Mouse (Mus musculus): ENCODE data around the gene Ddx27. TPM values are rescaled to one million over a fixed set of nuclear protein-coding genes. Genes with fewer than 3 reads are reported as not detected.
A peak's percentile ranks its signal among the peaks of the same experiment; 100 is the strongest.

Ddx27 gene
- polyA plus RNA-seq, 1 experiment from 2014 or later, result 37.3 TPM

GRCm38 (mm10) chr2:167038297-167038696 is 23.3 kb downstream of the Ddx27 start:
- Histone ChIP-seq H3K9ac (no peak overlapping the region), H3K4me1 (replicated peaks) (no peaks in the 10 kb centered on the region), H3K27ac (no peak overlapping the region), H3K36me3 (peaks cover 100% of the 10 kb centered on the region), H3K4me3 (no peak overlapping the region), H3K9me3 (no peaks in the 10 kb centered on the region), H3K27me3 (no peaks in the 10 kb centered on the region), H3K4me2 (no peak overlapping the region)
- ATAC-seq (ENCODE audit: low FRiP score), result no peak
- 90% methylated on average over 6 of the region's 6 CpGs for WGBS

- Histone ChIP-seq H3K36me3 (peaks cover 100% of the 10 kb centered on the region), H3K9me3 (no peaks in the 10 kb centered on the region), H3K27me3 (no peaks in the 10 kb centered on the region), H3K4me1 (replicated peaks) (no peaks in the 10 kb centered on the region), H3K4me2 (no peak overlapping the region), H3K9ac (no peak overlapping the region), H3K4me3 (no peak overlapping the region), H3K27ac (no peak overlapping the region)
- 94% methylated on average over 7 of the region's 7 CpGs for WGBS
- no peak for ATAC-seq (ENCODE audit: low FRiP score)
Observed at GRCm38 (mm10) chr2:167038716-167039115, 23.7 kb downstream of the Ddx27 start.

- Histone ChIP-seq H3K4me1 (replicated peaks) (no peaks in the 10 kb centered on the region), H3K4me3 (no peak overlapping the region), H3K9ac (no peak overlapping the region), H3K27me3 (no peaks in the 10 kb centered on the region), H3K9me3 (no peaks in the 10 kb centered on the region), H3K36me3 (peaks cover 100% of the 10 kb centered on the region), H3K4me2 (no peak overlapping the region), H3K27ac (no peak overlapping the region)
- no peak for ATAC-seq (ENCODE audit: low FRiP score)
- WGBS, result 84% methylated on average over 8 of the region's 8 CpGs
Observed at GRCm38 (mm10) chr2:167039386-167039785, 24.4 kb downstream of the Ddx27 start.

GRCm38 (mm10) chr2:167043400-167044121 is 28.6 kb downstream of the Ddx27 start:
- H3K4me2 ChIP-seq, result no peak overlapping the region
- no peaks in the 10 kb centered on the region for H3K27me3 ChIP-seq
- H3K4me3 ChIP-seq, result no peak overlapping the region
- 91% methylated on average over 12 of the region's 12 CpGs for WGBS
- H3K9ac ChIP-seq, result no peak overlapping the region
- no peaks in the 10 kb centered on the region for H3K4me1 ChIP-seq (replicated peaks)
- no peaks in the 10 kb centered on the region for H3K9me3 ChIP-seq
- H3K27ac ChIP-seq, result no peak overlapping the region
- ATAC-seq (ENCODE audit: low FRiP score), result no peak
- H3K36me3 ChIP-seq, result peaks cover 95% of the 10 kb centered on the region

DNA sequence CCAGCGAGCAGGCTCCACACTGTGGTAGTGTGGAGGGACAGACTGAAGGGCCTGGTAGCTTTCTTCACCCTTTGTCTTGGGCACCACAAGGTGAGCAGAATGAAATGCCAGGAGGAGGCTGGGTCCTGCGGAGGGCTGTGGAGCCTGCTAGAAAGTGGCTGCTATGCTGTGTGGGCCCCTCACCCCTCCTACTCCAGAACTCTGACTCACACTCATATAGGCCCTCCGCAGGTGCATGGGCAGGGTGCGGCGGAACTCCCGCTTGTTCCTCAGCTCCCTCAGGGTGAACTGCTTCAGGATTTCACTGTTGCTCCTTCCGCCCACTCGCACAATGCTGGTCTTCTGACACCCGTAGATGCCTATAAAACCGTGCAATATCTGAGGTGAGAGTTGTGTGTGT is 33.2 kb downstream of the Ddx27 start:
- Histone ChIP-seq H3K4me3 (no peak overlapping the region), H3K27ac (no peak overlapping the region), H3K4me1 (replicated peaks) (peaks cover 4% of the 10 kb centered on the region), H3K27me3 (no peaks in the 10 kb centered on the region), H3K9me3 (no peaks in the 10 kb centered on the region), H3K9ac (no peak overlapping the region), H3K36me3 (peaks cover 86% of the 10 kb centered on the region), H3K4me2 (no peak overlapping the region)
- over 99% methylated on average over 10 of the region's 10 CpGs for WGBS
- ATAC-seq (ENCODE audit: low FRiP score), result no peak

DNA sequence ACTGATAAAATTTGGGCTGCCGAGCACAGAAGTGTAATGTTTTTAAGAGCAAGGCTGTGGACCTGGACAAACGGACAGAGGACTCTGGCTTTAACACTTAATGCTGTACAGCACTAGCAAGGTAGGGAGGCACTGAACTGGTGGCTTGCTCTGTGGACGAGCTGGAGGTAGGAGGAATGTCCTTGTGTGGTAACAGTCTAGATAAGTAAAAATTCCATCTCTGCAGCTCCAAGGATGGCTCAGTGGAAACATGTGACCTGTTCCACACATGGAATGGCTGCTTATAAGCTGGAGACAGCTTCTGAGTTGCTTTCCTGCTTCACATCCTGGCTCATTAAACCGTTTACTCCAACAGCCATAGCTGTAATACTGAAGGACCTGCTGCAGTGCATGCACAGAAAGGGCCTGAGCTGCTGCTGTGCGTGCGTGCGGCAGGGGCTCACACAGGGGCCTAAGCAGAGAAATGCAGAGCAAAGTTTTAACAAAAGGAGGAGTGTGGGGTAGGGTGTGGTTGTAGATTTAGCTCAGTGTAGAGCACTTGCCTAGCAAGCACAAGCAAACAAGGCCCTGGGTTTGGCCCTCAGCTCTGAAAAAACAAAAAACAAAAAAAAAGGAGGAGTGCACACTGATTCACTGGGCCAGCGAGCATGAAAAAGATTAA is 33.8 kb downstream of the Ddx27 start:
- Histone ChIP-seq H3K4me1 (replicated peaks) (peaks cover 10% of the 10 kb centered on the region), H3K4me3 (no peak overlapping the region), H3K27ac (no peak overlapping the region), H3K36me3 (peaks cover 86% of the 10 kb centered on the region), H3K27me3 (no peaks in the 10 kb centered on the region), H3K9me3 (no peaks in the 10 kb centered on the region), H3K9ac (no peak overlapping the region), H3K4me2 (no peak overlapping the region)
- ATAC-seq (ENCODE audit: low FRiP score), result no peak
- WGBS, result 91% methylated on average over 8 of the region's 8 CpGs

- Histone ChIP-seq H3K36me3 (peaks cover 85% of the 10 kb centered on the region), H3K27me3 (no peaks in the 10 kb centered on the region), H3K9me3 (no peaks in the 10 kb centered on the region), H3K4me2 (no peak overlapping the region), H3K27ac (peak overlapping the region; percentile 18; the same call in 1 of the 2 replicates), H3K4me3 (no peak overlapping the region), H3K4me1 (replicated peaks) (peaks cover 11% of the 10 kb centered on the region), H3K9ac (peak overlapping the region; percentile 55; the same call in 1 of the 2 replicates)
- no peak for ATAC-seq (ENCODE audit: low FRiP score)
- 60% methylated on average over 9 of the region's 9 CpGs for WGBS
Observed at GRCm38 (mm10) chr2:167053127-167053844, 38.3 kb downstream of the Ddx27 start.

DNA sequence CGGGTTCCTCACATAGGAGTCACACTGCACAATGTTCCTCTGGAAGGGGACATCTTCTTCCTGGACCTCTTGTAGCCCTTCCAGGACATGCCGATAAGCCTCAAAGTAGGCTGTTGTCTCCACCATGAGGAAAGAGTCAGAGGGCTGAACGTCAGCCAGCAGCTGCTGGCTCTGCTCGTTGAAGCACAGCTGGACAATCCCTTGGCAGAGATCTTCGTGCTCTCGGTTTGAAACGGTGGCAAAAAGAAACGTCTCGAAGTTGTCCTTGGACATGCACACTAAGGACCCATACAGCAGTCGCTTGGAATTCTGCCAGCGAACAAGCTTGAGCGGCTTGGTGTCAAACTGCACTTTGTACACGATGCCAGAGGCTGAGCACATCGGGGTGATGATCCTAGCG is 40.4 kb downstream of the Ddx27 start:
- no peak for ATAC-seq (ENCODE audit: low FRiP score)
- Histone ChIP-seq H3K27me3 (no peaks in the 10 kb centered on the region), H3K4me1 (replicated peaks) (peaks cover 21% of the 10 kb centered on the region), H3K4me3 (no peak overlapping the region), H3K9ac (no peak overlapping the region), H3K36me3 (peaks cover 77% of the 10 kb centered on the region), H3K9me3 (no peaks in the 10 kb centered on the region), H3K4me2 (no peak overlapping the region), H3K27ac (no peak overlapping the region)
- WGBS, result 89% methylated on average over 15 of the region's 15 CpGs

DNA sequence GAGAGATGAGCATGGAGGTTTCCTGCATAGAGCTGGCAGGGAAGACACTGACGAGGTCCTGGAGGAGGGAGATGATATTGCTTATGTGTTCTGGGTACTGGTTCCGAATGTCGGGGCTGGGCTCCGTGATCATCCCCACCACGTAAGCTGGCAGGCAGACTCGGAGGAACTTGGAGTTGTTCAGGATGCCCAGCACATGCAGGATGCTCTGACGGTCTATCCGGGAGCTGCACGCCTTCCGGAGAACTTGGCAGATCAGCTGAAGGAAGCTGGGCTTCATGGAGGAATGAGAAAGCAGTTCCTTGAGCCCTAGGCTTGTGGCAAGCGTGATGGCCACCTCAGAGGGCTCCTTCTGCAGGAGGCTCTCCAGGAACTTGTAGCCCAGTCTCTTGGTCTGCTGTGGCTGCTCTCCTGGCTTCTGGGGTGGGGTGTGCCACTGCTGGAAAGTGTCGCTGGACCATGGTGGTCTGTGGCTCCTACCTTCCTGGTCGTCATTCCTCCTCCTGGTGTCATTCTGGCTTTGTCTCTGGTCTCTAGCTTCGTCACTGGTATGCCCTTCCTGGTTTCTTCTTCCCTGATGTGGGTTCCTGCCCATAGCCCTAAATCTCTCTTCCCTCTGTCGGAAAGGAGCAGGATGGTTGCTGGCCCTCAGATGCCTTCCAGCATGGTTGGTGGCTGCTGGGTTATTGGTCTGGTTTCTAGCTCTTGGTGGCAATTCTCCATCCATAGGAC is 41.4 kb downstream of the Ddx27 start:
- H3K9ac ChIP-seq, result no peak overlapping the region
- no peak overlapping the region for H3K4me2 ChIP-seq
- H3K27me3 ChIP-seq, result no peaks in the 10 kb centered on the region
- 95% methylated on average over 15 of the region's 15 CpGs for WGBS
- ATAC-seq (ENCODE audit: low FRiP score), result no peak
- peaks cover 30% of the 10 kb centered on the region for H3K4me1 ChIP-seq (replicated peaks)
- H3K4me3 ChIP-seq, result no peak overlapping the region
- H3K9me3 ChIP-seq, result no peaks in the 10 kb centered on the region
- H3K27ac ChIP-seq, result no peak overlapping the region
- peaks cover 70% of the 10 kb centered on the region for H3K36me3 ChIP-seq

DNA sequence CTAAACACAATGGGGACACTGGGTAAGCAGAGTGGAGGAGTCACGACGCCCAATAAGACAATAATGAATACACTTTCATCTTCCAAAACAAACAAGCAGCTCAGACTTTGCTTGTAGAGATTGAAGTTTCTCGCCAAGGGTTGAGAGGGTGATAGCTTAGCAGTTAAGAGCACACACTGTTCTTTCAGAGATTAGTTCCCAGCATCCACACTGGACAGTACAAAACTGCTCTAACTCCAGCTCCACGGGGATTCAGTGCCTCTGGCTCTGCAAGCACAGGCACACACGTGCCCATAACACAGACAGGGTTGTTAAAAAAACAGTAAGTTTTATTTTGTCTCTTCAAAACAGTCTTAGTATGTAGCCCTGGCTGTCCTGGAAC is 41.9 kb downstream of the Ddx27 start:
- Histone ChIP-seq H3K4me2 (no peak overlapping the region), H3K27me3 (no peaks in the 10 kb centered on the region), H3K36me3 (peaks cover 64% of the 10 kb centered on the region), H3K4me1 (replicated peaks) (peaks cover 36% of the 10 kb centered on the region), H3K27ac (no peak overlapping the region), H3K9ac (no peak overlapping the region), H3K4me3 (no peak overlapping the region), H3K9me3 (no peaks in the 10 kb centered on the region)
- 87% methylated on average over 5 of the region's 5 CpGs for WGBS
- ATAC-seq (ENCODE audit: low FRiP score), result no peak

DNA sequence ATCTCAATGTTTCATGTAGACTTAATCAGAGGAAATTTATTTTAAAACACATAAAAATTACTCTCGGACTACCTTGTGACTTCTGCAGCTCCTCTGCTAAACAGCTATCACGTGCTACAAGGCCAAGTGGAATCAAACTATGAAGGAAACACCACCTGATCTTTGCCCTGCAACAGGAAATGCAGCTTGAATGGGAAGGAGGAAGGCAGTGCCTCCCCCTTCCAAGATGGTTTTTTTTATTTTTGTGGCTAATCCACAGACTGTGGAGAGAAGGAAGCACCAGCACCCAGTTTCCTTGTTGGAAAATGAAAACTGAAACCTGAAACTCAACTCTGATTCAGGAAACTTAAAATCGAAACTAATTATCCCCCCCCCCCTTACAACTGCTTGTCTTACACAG is 43.2 kb downstream of the Ddx27 start:
- no peaks in the 10 kb centered on the region for H3K27me3 ChIP-seq
- ATAC-seq (ENCODE audit: low FRiP score), result no peak
- no peak overlapping the region for H3K9ac ChIP-seq
- H3K36me3 ChIP-seq, result peaks cover 56% of the 10 kb centered on the region
- H3K4me3 ChIP-seq, result no peak overlapping the region
- WGBS, result 81% methylated on average over 3 of the region's 3 CpGs
- H3K9me3 ChIP-seq, result no peaks in the 10 kb centered on the region
- no peak overlapping the region for H3K4me2 ChIP-seq
- H3K4me1 ChIP-seq (replicated peaks), result peaks cover 33% of the 10 kb centered on the region
- no peak overlapping the region for H3K27ac ChIP-seq

DNA sequence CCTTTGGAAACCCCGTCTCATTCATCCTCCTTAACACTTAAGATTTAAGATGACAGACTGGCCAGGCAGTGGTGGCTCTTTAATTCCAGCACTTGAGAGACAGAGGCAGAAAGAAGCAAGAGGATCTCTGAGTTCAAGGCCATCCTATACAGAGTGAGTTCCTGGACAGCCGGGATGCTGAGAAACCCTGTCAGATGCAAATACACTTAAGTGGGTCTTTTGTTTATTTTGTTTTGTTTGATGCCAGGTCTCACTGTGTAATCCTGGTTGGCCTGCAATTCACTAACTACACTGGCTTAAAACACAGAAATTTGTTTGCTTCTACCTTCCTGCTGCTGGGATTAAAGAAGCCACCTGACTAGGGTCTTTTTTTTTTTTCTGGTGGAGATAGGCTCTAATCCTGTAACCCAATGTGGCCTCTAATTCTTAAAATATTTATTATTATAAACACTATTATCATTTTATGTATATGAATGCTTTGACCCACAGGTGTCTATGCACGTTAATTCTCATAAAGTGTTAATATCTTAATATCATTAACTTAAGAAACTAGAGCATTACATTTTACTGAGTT is 43.9 kb downstream of the Ddx27 start:
- Histone ChIP-seq H3K9me3 (no peaks in the 10 kb centered on the region), H3K27me3 (no peaks in the 10 kb centered on the region), H3K27ac (no peak overlapping the region), H3K4me2 (no peak overlapping the region), H3K9ac (no peak overlapping the region), H3K36me3 (peaks cover 50% of the 10 kb centered on the region), H3K4me3 (no peak overlapping the region), H3K4me1 (replicated peaks) (peaks cover 26% of the 10 kb centered on the region)
- 59% methylated on average over 3 of the region's 3 CpGs for WGBS
- ATAC-seq (ENCODE audit: low FRiP score), result no peak
